ENCODE assay signal across 21 mouse cellular contexts in the genomic region with DNA sequence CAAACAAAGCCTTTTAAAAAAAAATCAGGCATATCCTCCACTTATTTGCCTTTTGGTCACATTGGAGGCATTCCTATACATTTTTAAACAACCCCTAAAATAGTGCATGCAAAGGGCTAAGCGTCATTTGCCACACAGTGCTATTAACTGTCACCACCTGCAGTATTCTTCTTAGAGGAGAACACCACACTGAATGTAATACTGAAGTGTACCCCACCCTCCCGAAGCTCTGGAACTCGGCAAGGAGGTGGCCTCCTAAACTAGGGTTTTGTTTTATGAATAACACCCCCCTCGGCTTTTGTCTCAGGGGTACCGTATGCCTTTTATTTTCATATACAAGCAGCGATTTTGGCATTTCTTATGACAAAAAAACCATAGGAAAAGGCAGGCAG. TPM values are rescaled to one million over a fixed set of nuclear protein-coding genes. Genes with fewer than 3 reads are reported as not detected.
DNase-seq lines count a peak whose midpoint lies in the region; TF ChIP-seq lines count a peak whose summit lies in the region.
"Had no signal": no experiment of that assay in that cellular context is flagged by ENCODE, and none has a peak within 500 bp of the region (broad histone marks: within the 10 kb centered on the region; RNA-seq: fewer than 3 reads in every experiment).

No protein-coding gene starts in this region.

- H3K4me3 ChIP-seq in spleen, adult 2 months (ENCODE audit: extremely low read depth, insufficient read depth, insufficient read length): no peak overlapping the region
- H3K4me3 ChIP-seq in E14TG2a.4 (replicated peaks; ENCODE audit: low read length): peak overlapping the region; percentile 7; the same call in 1 of the 2 replicates
- H3K4me3 ChIP-seq: embryonic facial prominence, embryonic 13.5 days; embryonic facial prominence, embryonic 15.5 days; erythroblast, embryonic 14.5 days; forebrain, embryonic 10.5 days; forebrain, embryonic 12.5 days had no signal

- peak overlapping the region; percentile 21; the same call in 1 of the 2 replicates for H3K27ac ChIP-seq in spleen, adult 2 months (ENCODE audit: insufficient read depth, low read length)
- H3K27ac ChIP-seq: embryonic facial prominence, embryonic 13.5 days; embryonic facial prominence, embryonic 15.5 days; forebrain, embryonic 10.5 days; forebrain, embryonic 12.5 days had no signal

- no peaks in the 10 kb centered on the region for H3K27me3 ChIP-seq in spleen, adult 2 months (ENCODE audit: control insufficient read depth, insufficient read depth, low read length)
- H3K27me3 ChIP-seq in E14TG2a.4 (ENCODE audit: insufficient read depth, low read length): peaks cover 6% of the 10 kb centered on the region; the same call in 1 of the 2 replicates
- H3K27me3 ChIP-seq: embryonic facial prominence, embryonic 15.5 days had no signal

- WGBS in spleen, adult 2 months: 51% methylated on average over 6 of the region's 6 CpGs

- intact Hi-C loops in heart, postnatal 10 days (cut with DNase I): no loop called here

- DNase-seq in heart, adult 11 months: peak; percentile 45
- DNase-seq in heart, postnatal 10 days: no peak
- no peak for DNase-seq in spleen, adult 2 months (ENCODE audit: low read depth in 1 of 2, low spot score in 2 of 2)
- DNase-seq in spleen, postnatal 10 days (ENCODE audit: low spot score in 2 of 2): no peak
- DNase-seq in thymus, adult 18-20 months: no peak
- DNase-seq: adrenal gland, adult 2 months; adrenal gland, postnatal 10 days; adrenal gland, postnatal 25 days; cerebellum, adult 11 months; cerebellum, adult 18-20 months; cerebellum, adult 8-10 months; cerebellum, adult 9-11 months; cerebellum, postnatal 14 days; cerebellum, postnatal 36 days had no signal

- H3K36me3 ChIP-seq in spleen, adult 2 months (ENCODE audit: control insufficient read depth, insufficient read depth, low read length): peaks cover 1% of the 10 kb centered on the region; the same call in 1 of the 2 replicates
- no peaks in the 10 kb centered on the region for H3K36me3 ChIP-seq in E14TG2a.4 (ENCODE audit: insufficient read depth, low read length)
- H3K36me3 ChIP-seq: embryonic facial prominence, embryonic 13.5 days; embryonic facial prominence, embryonic 15.5 days; forebrain, embryonic 10.5 days; forebrain, embryonic 12.5 days had no signal

- no peak for TF ChIP-seq POLR2A in spleen, adult 2 months (IDR thresholded peaks at IDR 0.05; ENCODE audit: low read depth, low read length)

- H3K4me1 ChIP-seq in spleen, adult 2 months (ENCODE audit: control insufficient read depth, insufficient read depth, insufficient read length): peaks cover 7% of the 10 kb centered on the region; the same call in 1 of the 2 replicates
- peaks cover 21% of the 10 kb centered on the region for H3K4me1 ChIP-seq in E14TG2a.4 (replicated peaks; ENCODE audit: low read depth, low read length)
- H3K4me1 ChIP-seq: embryonic facial prominence, embryonic 13.5 days; embryonic facial prominence, embryonic 15.5 days; forebrain, embryonic 10.5 days; forebrain, embryonic 12.5 days had no signal

- TF ChIP-seq CTCF in spleen, adult 2 months (IDR thresholded peaks at IDR 0.05; ENCODE audit: extremely low read depth, insufficient read depth, insufficient read length, insufficient replicate concordance): no peak
- TF ChIP-seq CTCF in E14TG2a.4 (conservative IDR thresholded peaks at IDR 0.05; ENCODE audit: low read length): no peak

- H3K9me3 ChIP-seq in E14TG2a.4 (ENCODE audit: low read length): no peaks in the 10 kb centered on the region
- H3K9me3 ChIP-seq: embryonic facial prominence, embryonic 13.5 days; embryonic facial prominence, embryonic 15.5 days; forebrain, embryonic 10.5 days; forebrain, embryonic 12.5 days had no signal

RNA-seq across cellular contexts. Expression of a gene that starts 5.6 kb away (rescaled TPM):
- 10 to 100 TPM; 61.8 to 62.4 TPM for total RNA-seq in heart, postnatal 10 days (2021)
- polyA plus RNA-seq in spleen, adult 2 months (2012; rRNA removed): 43.1 and 84.8 TPM in 2 replicates

RNA-seq across cellular contexts. Expression of a gene that starts 39.0 kb away (rescaled TPM):
- total RNA-seq in heart, postnatal 10 days (2021): under 1 TPM; 0.74 to 0.79 TPM
- polyA plus RNA-seq in spleen, adult 2 months (2012; rRNA removed): 7.3 and 22.2 TPM in 2 replicates
- total RNA-seq: MEL had no signal
- polyA plus RNA-seq: erythroblast, embryonic 14.5 days had no signal
